Mouse (Mus musculus): ENCODE data around the gene Cat.

DNA sequence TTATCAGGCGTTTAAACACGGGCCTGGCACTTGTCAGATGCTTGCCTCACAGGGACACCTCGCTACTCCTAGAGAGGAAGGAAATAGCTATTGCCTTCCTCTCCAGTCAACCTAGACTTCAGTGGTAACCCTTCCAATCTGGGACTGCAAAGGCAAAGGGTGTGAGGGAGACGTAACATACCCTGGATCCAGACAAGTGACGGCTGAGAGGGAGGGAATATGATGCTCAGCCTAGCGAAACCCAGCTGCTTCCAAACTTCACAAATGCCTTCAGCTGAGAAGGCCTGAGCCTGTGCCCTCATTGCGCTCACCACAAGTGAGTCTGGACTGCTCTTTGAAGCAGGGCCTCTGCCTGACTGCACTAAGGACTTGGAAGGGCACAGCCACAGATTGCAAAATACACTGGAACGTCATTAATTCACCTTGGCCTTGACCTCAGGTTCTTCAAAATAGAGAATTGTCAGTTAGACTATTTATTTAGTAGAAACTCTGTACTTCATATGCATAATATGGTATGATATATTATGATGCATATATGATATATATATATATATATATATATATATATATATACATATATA, 52.2 kb downstream of the Cat start:
- TF ChIP-seq CTCF (IDR thresholded peaks at IDR 0.05; ENCODE audit: low read depth, low read length) (no peak), POLR2A (IDR thresholded peaks at IDR 0.05; ENCODE audit: extremely low read depth, insufficient read depth, low read length) (no peak)
